Mouse (Mus musculus) liver, postnatal 0 days (tissue): ENCODE measurements at regions not wholly inside any gene's neighbourhood (a gene's known extent, or its start where the extent isn't known, plus 50 kb on each side); places are given as distances from the start of the nearest gene placed in this dataset.

ENCODE experiments used
- CTCF ChIP-seq: sonication (generic); IDR thresholded peaks from 2 replicates; pipeline ENCODE4 v1.5.1; 2016; ENCODE audit warnings: antibody characterized with exemption, low read depth
- EP300 ChIP-seq: IDR thresholded peaks from 2 replicates; pipeline ENCODE4 v1.6.1; 2016; ENCODE audit warnings: antibody characterized with exemption, low read depth, mild to moderate bottlenecking

DNA sequence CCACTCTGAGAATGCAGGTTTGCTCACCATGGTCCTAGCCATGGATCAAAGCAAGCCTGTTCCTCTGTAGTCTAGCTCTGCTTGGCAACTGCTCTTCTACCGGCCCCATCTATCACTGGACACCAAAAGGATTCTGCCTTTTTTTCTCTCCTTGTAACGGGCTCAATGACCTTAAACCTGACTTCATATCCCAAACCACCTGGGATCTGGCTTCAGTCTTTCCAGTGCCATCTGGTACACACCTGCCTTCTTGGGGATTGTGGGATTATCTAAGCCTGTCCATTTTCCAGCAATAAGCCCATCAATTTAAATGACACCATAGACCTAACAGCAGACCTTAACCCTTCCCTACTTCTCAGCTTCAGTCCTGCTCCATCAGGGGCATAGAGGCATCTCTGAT is 179.6 kb upstream of the Daam1 start:
- TF ChIP-seq CTCF, result no peak
- no peak for TF ChIP-seq EP300
